Mouse (Mus musculus) gastrocnemius, adult 2 months (tissue): ENCODE measurements around the gene Oip5. TPM values are rescaled to one million over a fixed set of nuclear protein-coding genes. Genes with fewer than 3 reads are reported as not detected.
"Not testable (repeated sequence)": the region's sequence is repeated elsewhere in the genome, so short reads cannot be mapped to it uniquely, and the experiment has no call there.

Experiments used
- DNase-seq: peaks from one replicate; pipeline ENCODE4 v3.0.0; 2022
- H3K27ac ChIP-seq: fragments of 200-600 bp; 2 replicates; pipeline ENCODE4 v1.8.1; 2022; ENCODE audit warnings: mild to moderate bottlenecking
- H3K4me3 ChIP-seq: fragments of 200-600 bp; 2 replicates; pipeline ENCODE4 v1.8.1; 2022; ENCODE audit warnings: mild to moderate bottlenecking, moderate library complexity
- CTCF ChIP-seq: fragments of 200-600 bp; IDR thresholded peaks from 2 replicates; pipeline ENCODE4 v1.8.1; 2022; ENCODE audit warnings: antibody characterized with exemption, mild to moderate bottlenecking, moderate library complexity
- intact Hi-C: fragments of 180-260 bp; cut with DNase I; formaldehyde crosslinking; loops from one replicate; pipeline ENCODE4 v1.15.1; 2025
- total RNA-seq, 2 experiments: library from RNA; stranded (reverse); gene quantifications; 2 replicates each; pipeline ENCODE4 v1.2.3; 2021

Oip5 gene
- total RNA-seq, 2 experiments from 2014 or later: not detected

DNA sequence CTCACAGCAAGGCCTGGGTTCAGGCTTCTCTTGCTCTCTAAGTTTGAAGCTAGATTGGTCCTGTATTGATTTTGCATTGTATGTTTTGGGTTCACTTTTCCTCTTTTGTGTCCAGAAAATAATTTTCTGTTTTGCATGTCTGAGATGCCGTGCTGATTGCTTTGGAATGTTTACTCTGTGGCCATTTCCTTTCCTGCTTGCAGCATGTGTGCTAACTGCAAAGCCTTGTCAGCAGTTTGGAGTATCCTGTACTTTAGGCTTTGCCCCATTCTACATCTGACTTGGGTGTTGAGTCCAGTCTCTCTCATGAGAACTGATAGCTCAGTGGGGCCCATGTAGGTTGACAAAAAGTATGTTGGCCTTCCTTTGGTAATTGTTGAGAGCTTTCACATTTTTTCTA is 15.8 kb downstream of the Oip5 start:
- no peak for TF ChIP-seq CTCF
- intact Hi-C loops: no loop called here
- H3K4me3 ChIP-seq: no peak overlapping the region
- DNase-seq: no peak
- H3K27ac ChIP-seq: no peak overlapping the region

DNA sequence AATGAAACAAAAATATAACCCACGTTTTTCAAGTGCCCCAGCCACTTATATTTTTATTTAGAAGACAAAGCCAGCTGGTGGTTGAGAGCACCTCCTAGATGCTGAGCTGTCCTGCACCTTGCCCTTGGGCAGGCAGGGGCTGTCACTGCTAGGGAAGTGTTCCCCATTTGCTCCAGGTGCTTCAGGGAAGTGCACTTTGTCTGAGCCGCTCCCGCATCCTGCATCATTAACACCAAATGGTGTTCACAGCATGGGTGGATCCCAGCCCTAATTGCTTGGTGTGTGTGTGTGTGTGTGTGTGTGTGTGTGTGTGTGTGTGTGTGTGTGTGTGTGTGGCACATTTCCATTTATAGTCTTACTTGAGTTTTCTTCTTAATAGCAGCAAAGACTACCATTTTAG is 16.7 kb downstream of the Oip5 start:
- H3K4me3 ChIP-seq, intact Hi-C loops, DNase-seq, H3K27ac ChIP-seq: not testable (repeated sequence)

- H3K27ac ChIP-seq: no peak overlapping the region
- no peak overlapping the region for H3K4me3 ChIP-seq
- intact Hi-C loops: no loop called here
- DNase-seq: no peak
- TF ChIP-seq CTCF: no peak
Observed at GRCm38 (mm10) chr2:119601027-119601426, 17.2 kb downstream of the Oip5 start.

DNA sequence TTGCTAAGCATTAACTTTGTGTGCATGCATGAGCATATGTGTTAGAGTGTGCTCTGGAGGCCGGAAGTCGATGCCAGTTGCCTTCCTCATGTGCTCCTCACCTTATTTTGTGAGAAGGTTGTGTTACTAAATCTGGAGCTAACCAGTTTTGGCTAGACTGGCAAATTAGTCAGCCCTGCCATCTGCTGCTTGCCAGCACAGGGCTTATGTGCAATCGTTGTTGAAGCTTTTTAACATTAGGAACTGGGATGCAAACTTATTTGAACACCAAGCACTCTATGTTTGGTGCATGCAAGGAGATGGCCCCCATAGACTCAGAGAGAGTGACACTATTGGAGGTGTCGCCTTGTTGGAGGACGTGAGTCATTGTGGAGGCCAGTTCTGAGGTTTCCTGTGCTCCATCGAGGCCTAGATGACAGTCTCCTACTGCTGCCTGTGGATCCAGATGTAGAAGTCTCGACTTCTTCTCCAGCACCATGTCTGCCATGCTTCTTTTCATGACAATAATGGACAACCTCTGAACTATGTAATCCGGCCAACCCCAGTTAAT is 21.4 kb downstream of the Oip5 start:
- Histone ChIP-seq H3K27ac (peak overlapping the region; percentile 98; the same call in 1 of the 2 replicates), H3K4me3 (peak overlapping the region; percentile 90)
- intact Hi-C loops: no loop called here
- no peak for DNase-seq
- TF ChIP-seq CTCF: no peak

GRCm38 (mm10) chr2:119595308-119595707 is 23.0 kb downstream of the Oip5 start:
- no peak for DNase-seq
- peak overlapping the region; percentile 98 for H3K27ac ChIP-seq
- no peak for TF ChIP-seq CTCF
- intact Hi-C loops: loop anchor here (2.0 kb wide), 1 partner anchor 49 kb away; the partner anchor contains the start of genes Chp1 and Exd1
- H3K4me3 ChIP-seq: peak overlapping the region; percentile 90

- Histone ChIP-seq H3K4me3 (peak overlapping the region; percentile 90), H3K27ac (peak overlapping the region; percentile 98)
- 0 out of 2 replicates have a peak, but pooled peaks have one; percentile 6 for TF ChIP-seq CTCF
- intact Hi-C loops: loop anchor here (2.0 to 5.0 kb wide), 2 partner anchors 48 to 117 kb away; partner anchors contain the start of genes Chp1, Exd1 and Ino80
- DNase-seq: peak; percentile 97
Observed at GRCm38 (mm10) chr2:119594113-119594981, 23.9 kb downstream of the Oip5 start.

- Histone ChIP-seq H3K27ac (peak overlapping the region; percentile 98), H3K4me3 (peak overlapping the region; percentile 90)
- DNase-seq: no peak
- no peak for TF ChIP-seq CTCF
- intact Hi-C loops: loop anchor here (2.0 to 5.0 kb wide), 2 partner anchors 47 to 116 kb away; partner anchors contain the start of genes Chp1, Exd1 and Ino80
Observed at GRCm38 (mm10) chr2:119593765-119594112, 24.5 kb downstream of the Oip5 start.

DNA sequence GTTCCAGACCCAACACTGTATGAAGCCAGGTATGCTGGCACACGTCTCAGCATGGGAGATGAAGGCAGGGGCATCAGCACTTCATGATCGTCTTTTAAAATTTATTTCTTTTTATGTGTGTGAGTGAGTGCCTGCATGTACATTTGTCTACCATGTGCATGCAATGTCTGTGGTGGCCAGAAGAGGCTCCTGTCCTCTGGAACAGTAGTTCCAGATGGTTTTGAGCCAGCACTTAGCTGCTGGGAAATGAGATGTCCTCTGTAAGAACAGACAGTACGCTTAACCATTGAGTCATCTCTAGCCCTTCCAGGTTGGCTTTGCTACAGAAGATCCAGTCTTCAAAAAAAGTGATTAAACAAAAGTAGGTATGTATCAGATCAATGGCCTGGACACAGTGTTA is 27.0 kb downstream of the Oip5 start:
- no peak for TF ChIP-seq CTCF
- no peak for DNase-seq
- H3K27ac ChIP-seq: no peak overlapping the region
- intact Hi-C loops: loop anchor here (5.0 kb wide), 1 partner anchor 114 kb away; the partner anchor contains the start of gene Ino80
- H3K4me3 ChIP-seq: no peak overlapping the region

DNA sequence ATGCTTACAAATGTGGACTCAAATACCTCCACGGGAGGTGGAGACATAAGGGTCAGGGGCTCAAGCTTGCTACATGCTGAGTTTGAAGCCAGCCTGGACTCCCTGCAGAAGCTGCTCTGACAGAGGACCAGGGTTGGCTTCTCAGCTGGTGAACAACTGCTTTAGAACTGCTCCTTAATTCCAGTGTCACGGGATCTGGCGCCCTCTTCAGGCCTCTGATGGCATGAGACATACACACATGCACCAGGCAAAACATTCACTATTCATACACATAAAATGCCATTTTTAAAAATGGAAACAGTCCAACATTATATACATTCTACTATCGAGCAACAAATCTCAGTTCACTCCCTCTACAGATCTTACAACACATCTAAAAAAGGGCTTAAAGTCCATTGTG is 30.9 kb downstream of the Oip5 start:
- H3K4me3 ChIP-seq: no peak overlapping the region
- TF ChIP-seq CTCF: peak; percentile 87
- no peak overlapping the region for H3K27ac ChIP-seq
- peak; percentile 75 for DNase-seq
- intact Hi-C loops: no loop called here

- no peak overlapping the region for H3K27ac ChIP-seq
- TF ChIP-seq CTCF: no peak
- intact Hi-C loops: no loop called here
- H3K4me3 ChIP-seq: no peak overlapping the region
- DNase-seq: no peak
Observed at GRCm38 (mm10) chr2:119584282-119584681, 34.0 kb downstream of the Oip5 start.

GRCm38 (mm10) chr2:119583439-119583838 is 34.8 kb downstream of the Oip5 start:
- TF ChIP-seq CTCF: no peak
- Histone ChIP-seq H3K27ac (no peak overlapping the region), H3K4me3 (no peak overlapping the region)
- intact Hi-C loops: no loop called here
- DNase-seq: no peak

DNA sequence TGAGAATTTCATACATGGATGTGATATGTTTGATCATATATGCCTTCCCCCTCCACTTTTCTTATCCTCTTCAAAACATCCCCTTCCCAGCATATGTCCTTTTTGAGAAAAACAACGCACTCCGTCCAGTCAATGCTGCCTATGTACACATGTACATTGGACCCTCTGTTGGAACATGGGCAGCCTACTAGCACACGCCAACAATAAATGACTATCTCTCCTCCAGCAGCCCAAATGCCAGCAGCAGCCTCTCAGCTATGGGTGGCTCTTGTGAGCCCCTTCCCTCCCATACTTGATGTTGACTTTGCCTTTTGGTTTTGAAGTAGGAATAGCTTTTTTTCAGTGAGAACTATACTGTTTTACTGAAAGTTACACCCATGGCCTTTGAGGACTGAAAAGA is 36.7 kb downstream of the Oip5 start:
- no peak for TF ChIP-seq CTCF
- no peak overlapping the region for H3K4me3 ChIP-seq
- DNase-seq: no peak
- intact Hi-C loops: no loop called here
- no peak overlapping the region for H3K27ac ChIP-seq

DNA sequence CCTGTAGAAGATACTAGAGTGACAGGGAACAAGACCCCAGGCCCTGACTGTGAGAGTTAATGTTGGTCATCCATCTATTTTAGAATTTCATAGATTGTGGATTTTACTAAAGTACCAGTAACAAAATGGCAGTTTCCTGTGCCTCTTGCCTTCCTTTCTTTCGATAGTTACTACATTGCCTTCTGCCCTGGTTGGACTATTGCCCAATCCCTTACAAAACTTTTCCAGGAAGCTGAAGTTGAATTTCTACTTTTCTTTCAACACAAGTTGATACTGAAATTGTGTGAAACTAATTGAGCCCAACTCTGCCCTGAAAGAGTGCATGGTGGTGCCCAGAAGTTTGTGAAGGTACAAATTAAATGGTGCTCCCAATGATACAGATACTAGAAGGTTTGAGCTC is 45.8 kb downstream of the Oip5 start:
- no peak for DNase-seq
- no peak for TF ChIP-seq CTCF
- intact Hi-C loops: no loop called here
- Histone ChIP-seq H3K4me3 (no peak overlapping the region), H3K27ac (no peak overlapping the region)
